Mouse (Mus musculus): ENCODE measurements at regions not wholly inside any gene's neighbourhood (a gene's known extent, or its start where the extent isn't known, plus 50 kb on each side); places are given as distances from the start of the nearest gene placed in this dataset.

DNA sequence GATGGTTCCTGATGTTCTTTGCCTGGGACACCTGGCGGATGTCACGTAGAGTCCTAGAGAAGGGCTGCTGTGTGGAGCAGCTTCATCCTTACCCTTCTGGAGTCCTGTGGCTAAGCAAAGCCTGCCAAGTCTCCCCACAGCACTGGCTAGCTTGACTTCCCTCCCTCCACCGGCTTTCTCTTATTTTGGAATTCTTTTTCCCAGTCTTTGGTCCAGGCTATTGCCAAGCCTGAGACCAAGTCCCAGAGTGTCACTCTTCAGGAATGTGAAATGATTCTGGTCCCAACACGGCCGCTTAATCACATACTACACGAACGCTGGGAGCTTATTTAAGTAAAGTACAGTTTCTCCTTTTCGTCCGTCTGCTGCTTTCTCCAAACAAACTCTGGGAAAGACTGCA is 146.4 kb downstream of the Fndc1 start:
- Histone ChIP-seq H3K4me3 (ENCODE audit: low read depth, low read length) (no peak overlapping the region), H3K4me2 (no peak overlapping the region), H3K4me1 (ENCODE audit: control insufficient read depth, insufficient read depth, low read length) (no peaks in the 10 kb centered on the region), H3K9me3 (ENCODE audit: control insufficient read depth, low read length) (no peaks in the 10 kb centered on the region), H3K27me3 (ENCODE audit: control insufficient read depth, insufficient read depth, low read length) (no peaks in the 10 kb centered on the region), H3K27ac (ENCODE audit: low read depth, low read length) (no peak overlapping the region), H3K36me3 (ENCODE audit: control insufficient read depth, insufficient read depth, low read length) (no peaks in the 10 kb centered on the region), H3K9ac (ENCODE audit: low read length) (no peak overlapping the region)
- ATAC-seq (ENCODE audit: low FRiP score): no peak
- DNase-seq (ENCODE audit: low spot score, missing footprints): no peak
- 89% methylated on average over 9 of the region's 9 CpGs for WGBS

DNA sequence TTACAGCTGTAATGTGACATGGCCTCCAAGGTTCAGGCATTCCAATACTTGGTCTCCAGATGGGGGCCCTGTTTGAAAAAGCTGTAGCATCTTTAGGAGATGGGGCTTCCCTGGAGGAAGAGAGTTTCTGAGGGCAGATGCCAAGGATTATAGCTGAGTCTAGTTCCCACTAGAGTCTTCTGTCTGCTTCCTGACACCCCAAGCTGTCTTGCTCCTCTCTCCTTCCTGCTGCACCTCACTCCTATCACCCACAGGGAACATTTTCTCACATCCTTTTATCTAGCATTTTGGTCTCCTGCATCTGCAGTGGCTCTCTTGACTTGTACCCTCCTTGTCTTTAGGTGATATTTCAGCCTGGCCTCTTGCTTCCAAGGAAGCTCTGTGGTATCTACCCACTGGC is 147.3 kb downstream of the Fndc1 start:
- no peak for ATAC-seq (ENCODE audit: low FRiP score)
- Histone ChIP-seq H3K9ac (ENCODE audit: low read length) (no peak overlapping the region), H3K4me1 (ENCODE audit: control insufficient read depth, insufficient read depth, low read length) (no peaks in the 10 kb centered on the region), H3K4me2 (no peak overlapping the region), H3K36me3 (ENCODE audit: control insufficient read depth, insufficient read depth, low read length) (no peaks in the 10 kb centered on the region), H3K27ac (ENCODE audit: low read depth, low read length) (no peak overlapping the region), H3K27me3 (ENCODE audit: control insufficient read depth, insufficient read depth, low read length) (no peaks in the 10 kb centered on the region), H3K4me3 (ENCODE audit: low read depth, low read length) (no peak overlapping the region), H3K9me3 (ENCODE audit: control insufficient read depth, low read length) (no peaks in the 10 kb centered on the region)
- no peak for DNase-seq (ENCODE audit: low spot score, missing footprints)

DNA sequence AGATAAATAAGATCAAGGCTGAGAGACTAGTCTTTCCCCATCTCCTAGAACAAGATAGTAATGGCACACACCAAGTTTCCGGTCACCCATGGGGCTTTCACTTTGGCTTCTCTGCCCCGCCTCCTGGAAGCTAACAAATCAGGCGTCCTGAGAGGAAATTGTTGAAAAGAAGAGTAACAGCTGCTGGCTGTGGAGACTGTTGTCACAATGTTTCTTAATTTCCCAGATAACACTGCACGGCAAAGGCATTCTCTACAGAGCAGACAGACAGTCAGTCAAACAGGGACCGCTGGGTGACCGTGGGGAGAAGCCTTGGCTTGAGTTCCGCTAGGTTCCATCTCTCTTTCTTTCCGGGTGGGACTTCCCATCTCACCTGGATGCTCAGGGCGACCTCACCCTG is 148.2 kb downstream of the Fndc1 start:
- WGBS: 84% methylated on average over 9 of the region's 9 CpGs
- ATAC-seq (ENCODE audit: low FRiP score): no peak
- Histone ChIP-seq H3K27ac (ENCODE audit: low read depth, low read length) (no peak overlapping the region), H3K4me3 (ENCODE audit: low read depth, low read length) (no peak overlapping the region), H3K36me3 (ENCODE audit: control insufficient read depth, insufficient read depth, low read length) (no peaks in the 10 kb centered on the region), H3K4me1 (ENCODE audit: control insufficient read depth, insufficient read depth, low read length) (no peaks in the 10 kb centered on the region), H3K9me3 (ENCODE audit: control insufficient read depth, low read length) (no peaks in the 10 kb centered on the region), H3K27me3 (ENCODE audit: control insufficient read depth, insufficient read depth, low read length) (no peaks in the 10 kb centered on the region), H3K4me2 (no peak overlapping the region), H3K9ac (ENCODE audit: low read length) (no peak overlapping the region)
- no peak for DNase-seq (ENCODE audit: low spot score, missing footprints)

DNA sequence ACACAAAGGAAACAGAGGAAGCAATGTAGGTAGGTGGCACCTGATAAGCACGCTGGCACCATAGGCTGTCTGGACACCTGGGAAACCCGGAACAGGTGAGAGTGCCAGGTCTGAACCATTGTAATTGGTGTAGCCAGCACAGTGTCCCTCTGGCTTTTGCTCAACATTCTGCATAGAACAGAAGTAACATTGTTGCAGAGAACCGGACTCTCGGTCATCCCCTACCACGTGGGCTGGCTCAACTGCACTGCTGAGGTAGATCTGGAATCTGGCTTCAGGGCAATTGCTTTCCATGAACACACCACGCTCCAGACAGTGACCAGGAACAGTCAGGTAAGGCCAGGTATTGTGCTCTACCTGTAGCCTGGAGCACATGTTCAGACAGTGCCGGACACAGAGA is 149.3 kb downstream of the Fndc1 start:
- Histone ChIP-seq H3K9ac (ENCODE audit: low read length) (no peak overlapping the region), H3K27me3 (ENCODE audit: control insufficient read depth, insufficient read depth, low read length) (no peaks in the 10 kb centered on the region), H3K36me3 (ENCODE audit: control insufficient read depth, insufficient read depth, low read length) (no peaks in the 10 kb centered on the region), H3K4me1 (ENCODE audit: control insufficient read depth, insufficient read depth, low read length) (no peaks in the 10 kb centered on the region), H3K9me3 (ENCODE audit: control insufficient read depth, low read length) (no peaks in the 10 kb centered on the region), H3K4me3 (ENCODE audit: low read depth, low read length) (no peak overlapping the region), H3K27ac (ENCODE audit: low read depth, low read length) (no peak overlapping the region), H3K4me2 (no peak overlapping the region)
- ATAC-seq (ENCODE audit: low FRiP score): no peak
- 91% methylated on average over 7 of the region's 7 CpGs for WGBS
- no peak for DNase-seq (ENCODE audit: low spot score, missing footprints)

DNA sequence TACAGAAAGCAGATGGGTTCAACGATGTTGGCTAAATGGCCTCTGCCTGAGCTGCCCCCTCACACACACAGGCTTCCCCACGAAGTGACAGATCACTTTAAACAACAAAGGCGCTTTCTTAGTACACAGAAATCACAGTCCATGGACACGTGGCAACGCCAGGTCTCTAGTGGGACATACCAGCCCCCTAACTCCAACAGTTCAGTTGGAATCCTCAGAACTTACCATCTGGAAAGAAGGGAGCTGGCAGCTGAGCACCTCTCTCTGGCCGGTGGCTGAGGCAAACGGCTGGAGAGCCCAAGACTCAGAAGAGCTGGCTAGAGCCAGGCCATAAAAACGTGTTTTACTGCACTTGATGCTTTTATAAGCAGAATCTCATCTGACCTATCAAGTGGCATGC is 149.8 kb downstream of the Fndc1 start:
- H3K9me3 ChIP-seq (ENCODE audit: control insufficient read depth, low read length): no peaks in the 10 kb centered on the region
- H3K27me3 ChIP-seq (ENCODE audit: control insufficient read depth, insufficient read depth, low read length): no peaks in the 10 kb centered on the region
- no peak overlapping the region for H3K27ac ChIP-seq (ENCODE audit: low read depth, low read length)
- H3K36me3 ChIP-seq (ENCODE audit: control insufficient read depth, insufficient read depth, low read length): no peaks in the 10 kb centered on the region
- ATAC-seq (ENCODE audit: low FRiP score): no peak
- 81% methylated on average over 8 of the region's 8 CpGs for WGBS
- no peak overlapping the region for H3K4me3 ChIP-seq (ENCODE audit: low read depth, low read length)
- H3K9ac ChIP-seq (ENCODE audit: low read length): no peak overlapping the region
- H3K4me1 ChIP-seq (ENCODE audit: control insufficient read depth, insufficient read depth, low read length): no peaks in the 10 kb centered on the region
- DNase-seq (ENCODE audit: low spot score, missing footprints): no peak
- no peak overlapping the region for H3K4me2 ChIP-seq

DNA sequence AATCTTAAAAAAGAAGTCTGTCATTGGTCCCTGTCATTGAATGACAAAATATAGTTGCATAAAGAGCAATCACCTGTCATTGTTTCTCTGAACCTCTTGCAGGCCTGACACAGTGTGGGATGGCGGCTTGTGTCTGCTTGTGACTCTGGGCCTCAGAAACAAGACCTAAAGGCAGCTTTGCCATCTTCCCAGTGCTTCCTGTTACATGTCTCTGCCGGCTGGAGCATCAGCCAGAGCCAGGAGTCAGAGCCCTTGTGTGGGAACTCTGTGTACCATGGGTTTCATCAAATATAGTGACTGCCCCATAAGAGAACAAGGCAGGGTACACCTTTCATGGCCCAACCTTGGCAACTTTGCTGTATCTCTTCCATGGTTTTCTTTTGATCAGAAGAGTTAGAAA is 150.3 kb downstream of the Fndc1 start:
- H3K36me3 ChIP-seq (ENCODE audit: control insufficient read depth, insufficient read depth, low read length): no peaks in the 10 kb centered on the region
- H3K4me3 ChIP-seq (ENCODE audit: low read depth, low read length): no peak overlapping the region
- no peak for ATAC-seq (ENCODE audit: low FRiP score)
- 94% methylated on average over 2 of the region's 2 CpGs for WGBS
- H3K4me1 ChIP-seq (ENCODE audit: control insufficient read depth, insufficient read depth, low read length): no peaks in the 10 kb centered on the region
- no peak overlapping the region for H3K4me2 ChIP-seq
- H3K9me3 ChIP-seq (ENCODE audit: control insufficient read depth, low read length): no peaks in the 10 kb centered on the region
- no peak for DNase-seq (ENCODE audit: low spot score, missing footprints)
- H3K27ac ChIP-seq (ENCODE audit: low read depth, low read length): no peak overlapping the region
- H3K27me3 ChIP-seq (ENCODE audit: control insufficient read depth, insufficient read depth, low read length): no peaks in the 10 kb centered on the region
- H3K9ac ChIP-seq (ENCODE audit: low read length): no peak overlapping the region

DNA sequence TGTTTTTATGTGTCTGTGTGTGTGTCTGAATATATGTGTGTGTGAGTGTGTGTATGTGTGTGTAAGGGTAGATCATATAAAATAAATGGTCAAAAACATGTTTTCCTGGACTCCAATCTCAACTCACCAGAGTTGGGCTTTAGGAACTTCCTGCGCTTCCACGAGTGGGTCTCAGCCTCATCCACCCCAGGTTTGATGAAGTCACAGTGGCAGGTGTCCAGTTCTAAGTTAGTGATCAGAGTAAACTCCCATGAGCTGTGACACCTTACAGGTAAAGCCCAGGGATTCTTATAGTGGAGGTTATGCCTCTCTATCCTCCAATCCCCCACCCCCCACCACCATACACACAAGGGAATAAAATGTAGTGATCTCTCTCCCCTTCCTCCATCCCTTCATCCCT is 152.6 kb downstream of the Fndc1 start:
- Histone ChIP-seq H3K4me3 (ENCODE audit: low read depth, low read length) (no peak overlapping the region), H3K4me2 (no peak overlapping the region), H3K36me3 (ENCODE audit: control insufficient read depth, insufficient read depth, low read length) (no peaks in the 10 kb centered on the region), H3K9ac (ENCODE audit: low read length) (no peak overlapping the region), H3K27ac (ENCODE audit: low read depth, low read length) (no peak overlapping the region), H3K4me1 (ENCODE audit: control insufficient read depth, insufficient read depth, low read length) (no peaks in the 10 kb centered on the region), H3K27me3 (ENCODE audit: control insufficient read depth, insufficient read depth, low read length) (no peaks in the 10 kb centered on the region), H3K9me3 (ENCODE audit: control insufficient read depth, low read length) (no peaks in the 10 kb centered on the region)
- DNase-seq (ENCODE audit: low spot score, missing footprints): no peak
- no peak for ATAC-seq (ENCODE audit: low FRiP score)
- WGBS: 89% methylated on average over 2 of the region's 2 CpGs

DNA sequence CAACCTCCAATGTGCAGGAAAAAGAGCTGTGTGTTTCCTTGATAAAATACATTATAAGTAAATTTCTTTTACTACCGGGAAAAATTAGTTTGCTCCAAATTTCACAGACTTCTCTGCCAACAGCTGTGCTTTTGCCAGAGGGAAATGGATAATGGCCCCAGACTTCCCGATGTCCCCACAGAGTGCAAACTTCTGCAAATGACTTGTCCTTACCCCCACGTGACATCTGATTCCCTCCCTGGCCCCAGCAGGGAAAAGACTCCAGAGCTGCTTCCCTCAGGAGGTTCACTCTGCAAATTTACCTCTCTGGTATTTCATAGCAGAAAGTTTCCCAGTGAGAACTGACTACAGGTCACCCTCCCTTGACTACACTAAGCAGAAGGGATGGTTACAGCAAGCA is 159.3 kb downstream of the Fndc1 start:
- Histone ChIP-seq H3K27me3 (ENCODE audit: control insufficient read depth, insufficient read depth, low read length) (no peaks in the 10 kb centered on the region), H3K36me3 (ENCODE audit: control insufficient read depth, insufficient read depth, low read length) (no peaks in the 10 kb centered on the region), H3K4me1 (ENCODE audit: control insufficient read depth, insufficient read depth, low read length) (no peaks in the 10 kb centered on the region), H3K4me3 (ENCODE audit: low read depth, low read length) (no peak overlapping the region), H3K9ac (ENCODE audit: low read length) (no peak overlapping the region), H3K9me3 (ENCODE audit: control insufficient read depth, low read length) (no peaks in the 10 kb centered on the region), H3K4me2 (no peak overlapping the region), H3K27ac (ENCODE audit: low read depth, low read length) (no peak overlapping the region)
- ATAC-seq (ENCODE audit: low FRiP score): no peak
- no peak for DNase-seq (ENCODE audit: low spot score, missing footprints)
- 73% methylated on average over 3 of the region's 3 CpGs for WGBS

DNA sequence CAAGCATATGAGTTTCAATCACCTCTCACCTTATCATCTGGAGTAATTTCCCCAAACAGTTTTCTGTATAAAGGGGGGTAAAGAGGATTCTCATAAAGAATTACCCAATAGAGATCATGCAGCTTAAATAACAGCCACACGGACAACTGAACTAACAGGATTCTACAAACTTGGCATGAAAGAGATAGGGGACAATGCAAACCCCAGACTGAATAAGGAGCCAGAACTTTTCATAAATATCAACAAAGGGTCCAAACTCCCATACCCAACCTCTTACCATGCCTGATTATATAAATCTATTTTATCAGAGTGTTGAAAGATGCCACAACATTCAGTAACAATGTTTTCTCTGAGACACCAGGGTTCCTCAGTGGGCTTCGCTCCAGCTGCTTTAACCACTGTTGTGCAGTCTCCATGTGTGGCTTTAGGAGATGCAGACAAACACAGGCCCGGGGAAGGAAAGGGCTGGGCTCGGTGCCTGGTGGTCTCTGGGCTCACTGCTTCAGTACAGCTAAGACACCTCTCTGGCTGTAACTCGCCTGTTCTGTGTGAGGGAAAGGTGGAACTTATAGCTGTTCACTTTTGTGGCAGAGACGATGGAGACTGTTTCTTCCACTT is 160.2 kb downstream of the Fndc1 start:
- no peaks in the 10 kb centered on the region for H3K4me1 ChIP-seq (ENCODE audit: control insufficient read depth, insufficient read depth, low read length)
- H3K27ac ChIP-seq (ENCODE audit: low read depth, low read length): no peak overlapping the region
- no peaks in the 10 kb centered on the region for H3K27me3 ChIP-seq (ENCODE audit: control insufficient read depth, insufficient read depth, low read length)
- DNase-seq (ENCODE audit: low spot score, missing footprints) (no peak), ATAC-seq (ENCODE audit: low FRiP score) (no peak)
- 71% methylated on average over 6 of the region's 6 CpGs for WGBS
- H3K9me3 ChIP-seq (ENCODE audit: control insufficient read depth, low read length): no peaks in the 10 kb centered on the region
- H3K36me3 ChIP-seq (ENCODE audit: control insufficient read depth, insufficient read depth, low read length): no peaks in the 10 kb centered on the region
- H3K4me2 ChIP-seq: no peak overlapping the region
- H3K9ac ChIP-seq (ENCODE audit: low read length): no peak overlapping the region
- H3K4me3 ChIP-seq (ENCODE audit: low read depth, low read length): no peak overlapping the region

DNA sequence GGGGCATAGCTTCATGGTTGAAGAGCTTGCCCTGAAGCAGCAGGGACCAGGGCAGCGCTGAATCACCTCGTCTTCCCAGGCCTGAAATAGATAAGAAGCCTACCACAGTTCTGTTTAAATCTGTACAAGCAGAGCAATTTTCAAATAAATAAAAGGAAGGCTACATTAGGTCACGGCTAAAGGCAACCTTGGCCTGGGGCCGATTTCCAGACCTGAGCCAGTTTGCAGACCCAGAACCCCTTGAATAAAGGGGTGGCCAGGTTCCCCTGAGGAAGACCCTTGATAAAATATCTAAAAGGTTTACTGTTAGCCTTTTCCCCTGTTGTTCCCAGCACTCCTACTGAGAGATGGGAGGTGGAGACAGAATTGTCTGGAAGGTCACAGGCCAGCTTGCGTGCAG is 160.9 kb downstream of the Fndc1 start:
- H3K4me1 ChIP-seq (ENCODE audit: control insufficient read depth, insufficient read depth, low read length): no peaks in the 10 kb centered on the region
- no peak for ATAC-seq (ENCODE audit: low FRiP score)
- H3K4me3 ChIP-seq (ENCODE audit: low read depth, low read length): no peak overlapping the region
- WGBS: 77% methylated on average over 5 of the region's 5 CpGs
- H3K4me2 ChIP-seq: no peak overlapping the region
- DNase-seq (ENCODE audit: low spot score, missing footprints): no peak
- no peaks in the 10 kb centered on the region for H3K27me3 ChIP-seq (ENCODE audit: control insufficient read depth, insufficient read depth, low read length)
- no peaks in the 10 kb centered on the region for H3K36me3 ChIP-seq (ENCODE audit: control insufficient read depth, insufficient read depth, low read length)
- H3K9ac ChIP-seq (ENCODE audit: low read length): no peak overlapping the region
- no peak overlapping the region for H3K27ac ChIP-seq (ENCODE audit: low read depth, low read length)
- H3K9me3 ChIP-seq (ENCODE audit: control insufficient read depth, low read length): no peaks in the 10 kb centered on the region

Data from midbrain, embryonic 11.5 days (tissue).